Mouse (Mus musculus): ENCODE data around the gene Ago3. TPM values are rescaled to one million over a fixed set of nuclear protein-coding genes. Genes with fewer than 3 reads are reported as not detected.

Ago3 gene
- total and polyA plus RNA-seq, 3 experiments: 7.3 to 7.9 TPM; not detected in 1

DNA sequence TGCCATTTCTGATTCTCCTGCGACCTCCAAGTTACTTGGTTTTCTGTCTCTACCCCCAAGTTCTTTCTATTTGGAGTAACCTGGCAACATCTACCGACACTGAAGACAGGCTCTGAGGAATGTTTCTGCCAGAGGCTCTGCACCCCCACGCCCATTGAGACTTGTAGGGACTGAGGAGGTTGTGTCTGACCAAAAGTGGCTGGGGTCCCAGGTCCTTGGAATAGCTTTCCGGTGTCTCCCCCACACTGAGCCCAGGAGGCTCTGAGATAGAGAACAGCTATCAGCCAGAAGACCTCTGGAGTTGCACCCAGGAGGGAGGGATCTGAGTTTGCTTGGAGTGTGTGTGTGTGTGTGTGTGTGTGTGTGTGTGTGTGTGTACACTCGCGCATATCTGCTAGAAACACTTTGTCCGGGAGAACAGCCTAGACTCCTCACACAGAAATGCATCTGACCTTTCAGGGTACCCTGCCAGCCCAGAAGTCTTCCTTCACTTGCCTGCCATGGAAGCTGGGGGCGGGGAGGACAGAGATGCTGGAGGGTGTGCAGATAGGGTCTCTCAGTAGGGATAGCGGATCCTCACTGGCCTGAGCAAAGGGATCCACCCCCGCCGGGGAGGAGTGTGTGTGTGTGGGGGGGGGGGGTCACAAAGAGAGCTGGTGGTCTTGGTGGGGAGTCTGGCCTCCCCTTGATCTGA lies 141.9 kb downstream of the Ago3 start:
- Histone ChIP-seq H3K4me1 (ENCODE audit: control insufficient read depth in 1 of 2, insufficient read depth in 2 of 2, low read length in 2 of 2) (peaks cover 0 to 6% of the 10 kb centered on the region in 2 experiments; a peak in 3 of 4 replicates), H3K9ac (ENCODE audit: control insufficient read depth, low read depth, low read length, poor library complexity, severe bottlenecking) (no peak overlapping the region), H3K27me3 (ENCODE audit: control insufficient read depth in 1 of 2, insufficient read depth in 2 of 2, low read length in 2 of 2) (0 out of 4 replicates have a peak, but pooled peaks cover 0 to 2% of the 10 kb centered on the region in 2 experiments), H3K4me3 (ENCODE audit: control insufficient read depth in 1 of 2, insufficient read depth in 1 of 2, low read depth in 2 of 2, low read length in 2 of 2) (no peak overlapping the region), H3K27ac (ENCODE audit: control insufficient read depth, low read depth, low read length) (no peak overlapping the region), H3K9me3 (replicated peaks; ENCODE audit: insufficient read depth, low read length) (no peaks in the 10 kb centered on the region), H3K79me2 (ENCODE audit: control insufficient read depth, insufficient read depth, low read length, poor library complexity) (no peaks in the 10 kb centered on the region), H3K36me3 (ENCODE audit: control insufficient read depth in 1 of 2, insufficient read depth in 2 of 2, low read length in 2 of 2) (no peaks in the 10 kb centered on the region; a peak in 1 of 4 replicates)
- TF ChIP-seq USF1 (IDR thresholded peaks at IDR 0.05; ENCODE audit: low read depth, low read length): no peak
- TF ChIP-seq GATA1 (IDR thresholded peaks at IDR 0.05; ENCODE audit: low read depth, low read length): no peak
- no peak for TF ChIP-seq ZMIZ1 (IDR thresholded peaks at IDR 0.05; ENCODE audit: low read depth, low read length)
- TF ChIP-seq ZNF384 (IDR thresholded peaks at IDR 0.05; ENCODE audit: low read depth, low read length): no peak
- no peak for TF ChIP-seq MEF2A (IDR thresholded peaks at IDR 0.05; ENCODE audit: extremely low read depth, insufficient replicate concordance, low read depth, low read length, poor library complexity, severe bottlenecking)
- no peak for TF ChIP-seq CHD2 (IDR thresholded peaks at IDR 0.05; ENCODE audit: low read length)
- no peak for TF ChIP-seq E2F4 (IDR thresholded peaks at IDR 0.05; ENCODE audit: borderline replicate concordance, low read depth, low read length)
- no peak for TF ChIP-seq UBTF (IDR thresholded peaks at IDR 0.05; ENCODE audit: borderline replicate concordance, insufficient read depth, low read depth, low read length)
- TF ChIP-seq ETS1 (IDR thresholded peaks at IDR 0.05; ENCODE audit: low read depth, low read length): no peak
- no peak for DNase-seq (ENCODE audit: low read depth, low spot score)

DNA sequence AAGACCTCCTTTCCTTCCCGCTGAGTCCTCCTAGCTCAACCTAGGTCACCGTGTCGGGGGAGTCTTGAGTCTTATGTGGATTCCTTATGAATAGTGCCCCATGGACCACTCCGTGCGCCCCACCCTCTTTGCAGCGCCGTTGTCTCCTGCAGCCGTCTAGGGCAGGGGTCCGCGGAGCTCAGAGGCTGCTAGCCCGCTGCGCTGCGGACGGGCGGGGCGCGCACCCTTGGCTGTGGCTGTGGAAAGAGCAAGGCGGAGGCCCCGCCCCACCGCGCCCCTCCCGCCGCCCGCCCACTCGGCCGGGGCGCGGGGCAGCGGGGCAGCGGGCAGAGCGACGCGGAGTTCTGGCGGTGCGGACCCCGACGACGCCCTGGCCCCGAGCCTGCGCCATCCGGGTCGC lies 142.9 kb downstream of the Ago3 start, which contains the start of gene Col8a2:
Col8a2 (plus strand) TSS at position 302 of the 400 bp plus-strand sequence.
- no peak within 1 kb of the TSS for H3K4me3 ChIP-seq (ENCODE audit: control insufficient read depth in 1 of 2, insufficient read depth in 1 of 2, low read depth in 2 of 2, low read length in 2 of 2)
- no peaks in the 10 kb centered on the region for H3K79me2 ChIP-seq (ENCODE audit: control insufficient read depth, insufficient read depth, low read length, poor library complexity)
- H3K27me3 ChIP-seq (ENCODE audit: control insufficient read depth in 1 of 2, insufficient read depth in 2 of 2, low read length in 2 of 2): 0 out of 4 replicates have a peak, but pooled peaks cover 0 to 2% of the 10 kb centered on the region in 2 experiments
- no peak for DNase-seq (ENCODE audit: low read depth, low spot score)
- TF ChIP-seq E2F4 (IDR thresholded peaks at IDR 0.05; ENCODE audit: borderline replicate concordance, low read depth, low read length) (no peak), CTCF (IDR thresholded peaks at IDR 0.05 in 2 of 3, conservative IDR thresholded peaks at IDR 0.05 in 1 of 3; ENCODE audit: control insufficient read depth in 1 of 3, insufficient read depth in 1 of 3, low read depth in 2 of 3, low read length in 3 of 3, poor library complexity in 1 of 3, severe bottlenecking in 1 of 3) (no peak), ZC3H11A (IDR thresholded peaks at IDR 0.05; ENCODE audit: low read depth, low read length) (no peak), ETS1 (IDR thresholded peaks at IDR 0.05; ENCODE audit: low read depth, low read length) (no peak), SIN3A (IDR thresholded peaks at IDR 0.05; ENCODE audit: low read length) (no peak), RCOR1 (IDR thresholded peaks at IDR 0.05; ENCODE audit: low read depth, low read length) (no peak), BHLHE40 (IDR thresholded peaks at IDR 0.05; ENCODE audit: borderline replicate concordance, low read depth, low read length) (no peak), NRF1 (IDR thresholded peaks at IDR 0.05; ENCODE audit: insufficient read depth, low read depth, low read length, poor library complexity, severe bottlenecking) (no peak), USF1 (IDR thresholded peaks at IDR 0.05; ENCODE audit: low read depth, low read length) (no peak), UBTF (IDR thresholded peaks at IDR 0.05; ENCODE audit: borderline replicate concordance, insufficient read depth, low read depth, low read length) (no peak), ELF1 (IDR thresholded peaks at IDR 0.05; ENCODE audit: low read depth, low read length) (no peak), SMC3 (IDR thresholded peaks at IDR 0.05; ENCODE audit: low read depth, low read length) (no peak), TAL1 (IDR thresholded peaks at IDR 0.05; ENCODE audit: low read length) (no peak), ZNF384 (IDR thresholded peaks at IDR 0.05; ENCODE audit: low read depth, low read length) (no peak), JUND (IDR thresholded peaks at IDR 0.05; ENCODE audit: low read depth, low read length) (no peak), KAT2A (conservative IDR thresholded peaks at IDR 0.05; ENCODE audit: low read depth, low read length) (no peak)
- H3K9ac ChIP-seq (ENCODE audit: control insufficient read depth, low read depth, low read length, poor library complexity, severe bottlenecking): no peak within 1 kb of the TSS
- H3K4me1 ChIP-seq (ENCODE audit: control insufficient read depth in 1 of 2, insufficient read depth in 2 of 2, low read length in 2 of 2): peaks cover 0 to 6% of the 10 kb centered on the region in 2 experiments; a peak in 3 of 4 replicates
- no peak within 1 kb of the TSS for H3K27ac ChIP-seq (ENCODE audit: control insufficient read depth, low read depth, low read length)
- no peaks in the 10 kb centered on the region; a peak in 1 of 4 replicates for H3K36me3 ChIP-seq (ENCODE audit: control insufficient read depth in 1 of 2, insufficient read depth in 2 of 2, low read length in 2 of 2)
- H3K9me3 ChIP-seq (replicated peaks; ENCODE audit: insufficient read depth, low read length): no peaks in the 10 kb centered on the region

All from MEL (cell line).